Mouse (Mus musculus) naive thymus-derived CD4-positive, alpha-beta T cell, adult 2 months (primary cell): ENCODE results near the gene Orm1.

Experiments
- DNase-seq: peaks from one replicate; pipeline ENCODE4 v3.0.0-alpha.2; 2011; ENCODE audit warnings: low read depth

Gene Orm1

GRCm38 (mm10) chr4:63344295-63344694 lies at the start of gene Orm1:
Gene Orm1 (plus strand): TSS chr4:63344560.
- no peak for DNase-seq

- DNase-seq: no peak
These were observed 48.7 kb upstream of the Orm1 start for GRCm38 (mm10) chr4:63295641-63296040.

GRCm38 (mm10) chr4:63296263-63296662 lies 48.1 kb upstream of the Orm1 start:
- DNase-seq: no peak

- DNase-seq: no peak
These were observed 47.5 kb upstream of the Orm1 start for GRCm38 (mm10) chr4:63296876-63297275.

GRCm38 (mm10) chr4:63298191-63298590 lies 46.2 kb upstream of the Orm1 start:
- no peak for DNase-seq

GRCm38 (mm10) chr4:63302641-63303040 lies 41.7 kb upstream of the Orm1 start:
- no peak for DNase-seq

GRCm38 (mm10) chr4:63307175-63308062 lies 36.9 kb upstream of the Orm1 start:
- DNase-seq: peak; percentile 80

- no peak for DNase-seq
These were observed 36.0 kb upstream of the Orm1 start for GRCm38 (mm10) chr4:63308316-63308715.

- DNase-seq: no peak
These were observed 34.0 kb upstream of the Orm1 start for GRCm38 (mm10) chr4:63310247-63310855.

GRCm38 (mm10) chr4:63311426-63311825 lies 32.9 kb upstream of the Orm1 start:
- no peak for DNase-seq

- DNase-seq: no peak
These were observed 30.3 kb upstream of the Orm1 start for GRCm38 (mm10) chr4:63314063-63314462.

GRCm38 (mm10) chr4:63316076-63316746 lies 28.1 kb upstream of the Orm1 start:
- no peak for DNase-seq

- DNase-seq: peak; percentile 35
These were observed 24.8 kb upstream of the Orm1 start for GRCm38 (mm10) chr4:63319566-63319965.

GRCm38 (mm10) chr4:63323275-63323815 lies 21.0 kb upstream of the Orm1 start:
- no peak for DNase-seq

- no peak for DNase-seq
These were observed 11.0 kb upstream of the Orm1 start for GRCm38 (mm10) chr4:63333403-63333802.

GRCm38 (mm10) chr4:63338414-63339076 lies 5.8 kb upstream of the Orm1 start:
- no peak for DNase-seq

- no peak for DNase-seq
These were observed 1.9 kb upstream of the Orm1 start for GRCm38 (mm10) chr4:63342491-63342890.

GRCm38 (mm10) chr4:63343608-63344007 lies 752 bp upstream of the Orm1 start:
- no peak for DNase-seq

GRCm38 (mm10) chr4:63345261-63345660 lies 901 bp downstream of the Orm1 start:
- DNase-seq: no peak

GRCm38 (mm10) chr4:63346659-63347058 lies 2.3 kb downstream of the Orm1 start:
- no peak for DNase-seq

- DNase-seq: no peak
These were observed 4.2 kb downstream of the Orm1 start for GRCm38 (mm10) chr4:63348524-63348923.
